Mouse (Mus musculus): ENCODE data around the gene Ptgr1. TPM values are rescaled to one million over a fixed set of nuclear protein-coding genes. Genes with fewer than 3 reads are reported as not detected.

The Ptgr1 gene
- polyA plus RNA-seq, 1 experiment = 20.6 TPM

DNA sequence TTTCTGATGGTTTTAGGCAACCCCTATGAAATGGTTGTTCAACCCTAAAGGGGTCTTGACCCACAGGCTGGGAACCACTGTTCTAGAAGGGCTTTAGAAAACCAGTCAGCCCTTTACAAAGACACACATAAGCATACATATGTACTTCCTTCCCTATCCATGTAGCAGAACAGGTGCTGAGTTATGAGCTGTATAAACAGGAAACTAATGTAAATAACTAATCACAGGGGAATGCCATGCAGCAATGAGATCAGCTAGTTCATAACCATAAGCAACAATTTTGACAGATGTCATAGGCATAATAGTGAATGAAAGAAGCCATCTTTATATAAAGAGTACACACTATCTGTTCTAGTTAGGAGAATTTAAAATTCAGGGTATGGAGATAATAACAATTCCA lies 45.3 kb downstream of the Ptgr1 start:
- TF ChIP-seq USF1 (IDR thresholded peaks at IDR 0.05; ENCODE audit: low read depth) = no peak
- no peak for TF ChIP-seq TCF3 (IDR thresholded peaks at IDR 0.05; ENCODE audit: insufficient read length, low read depth)
- no peak for TF ChIP-seq MYOD1 (IDR thresholded peaks at IDR 0.05; ENCODE audit: control insufficient read depth in 1 of 3, insufficient read length in 2 of 3, low read depth in 2 of 3)
- no peak for TF ChIP-seq MAX (IDR thresholded peaks at IDR 0.05; ENCODE audit: low read depth)
- no peak for TF ChIP-seq E2F4 (IDR thresholded peaks at IDR 0.05; ENCODE audit: insufficient read depth)
- no peak for TF ChIP-seq REST (IDR thresholded peaks at IDR 0.05; ENCODE audit: insufficient read depth, insufficient read length)
- no peak for TF ChIP-seq MYOG (IDR thresholded peaks at IDR 0.05; ENCODE audit: control insufficient read depth in 1 of 3, insufficient read depth in 1 of 3, insufficient read length in 2 of 3, low read depth in 2 of 3)
- no peak for TF ChIP-seq TCF12 (IDR thresholded peaks at IDR 0.05; ENCODE audit: insufficient read depth, poor library complexity, severe bottlenecking)
- TF ChIP-seq SRF (IDR thresholded peaks at IDR 0.05; ENCODE audit: control insufficient read depth, insufficient read length, low read depth) = no peak
- no peak for TF ChIP-seq CEBPB (IDR thresholded peaks at IDR 0.05; ENCODE audit: insufficient read depth, poor library complexity, severe bottlenecking)
- no peak for TF ChIP-seq POLR2A (IDR thresholded peaks at IDR 0.05; ENCODE audit: insufficient read length, low read depth)
- no peak for TF ChIP-seq POLR2AphosphoS2 (IDR thresholded peaks at IDR 0.05; ENCODE audit: insufficient read length, low read depth)
- no peak overlapping the region for H3K4me2 ChIP-seq (ENCODE audit: low read depth)
- no peak overlapping the region for H3K4me3 ChIP-seq

DNA sequence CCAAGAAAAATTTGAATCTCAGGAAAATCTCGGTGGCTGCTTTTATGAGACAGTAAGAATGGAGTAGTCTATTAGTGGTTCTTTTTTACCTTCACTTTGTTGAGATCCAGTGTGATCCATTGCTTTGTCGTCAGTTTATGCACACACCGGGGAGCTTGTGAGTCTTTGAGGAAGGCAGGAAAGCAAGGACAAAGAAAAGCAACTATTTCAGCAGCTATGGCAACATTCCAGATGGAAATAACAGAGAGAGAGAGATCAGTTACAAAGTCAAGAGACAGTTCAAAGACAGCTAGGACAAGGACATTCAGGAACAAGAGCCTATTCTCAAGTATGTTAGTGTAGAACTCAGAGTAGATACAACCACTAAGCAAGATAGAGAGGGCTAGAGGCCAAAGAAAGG lies 51.1 kb downstream of the Ptgr1 start:
- no peak overlapping the region for H3K4me2 ChIP-seq (ENCODE audit: low read depth)
- no peaks in the 10 kb centered on the region for H3K27me3 ChIP-seq (ENCODE audit: control insufficient read depth, insufficient read depth, insufficient read length)

More for the DNA sequence above, 45.3 kb downstream of the Ptgr1 start:
- peaks cover 6% of the 10 kb centered on the region for H3K27me3 ChIP-seq (ENCODE audit: control insufficient read depth, insufficient read depth, insufficient read length)
- no peak overlapping the region for H3ac ChIP-seq (ENCODE audit: control insufficient read depth, insufficient read length)
- H3K36me3 ChIP-seq (ENCODE audit: control insufficient read depth, insufficient read depth) = no peaks in the 10 kb centered on the region
- no peaks in the 10 kb centered on the region for H3K79me2 ChIP-seq (ENCODE audit: control insufficient read depth, insufficient read depth)

DNA sequence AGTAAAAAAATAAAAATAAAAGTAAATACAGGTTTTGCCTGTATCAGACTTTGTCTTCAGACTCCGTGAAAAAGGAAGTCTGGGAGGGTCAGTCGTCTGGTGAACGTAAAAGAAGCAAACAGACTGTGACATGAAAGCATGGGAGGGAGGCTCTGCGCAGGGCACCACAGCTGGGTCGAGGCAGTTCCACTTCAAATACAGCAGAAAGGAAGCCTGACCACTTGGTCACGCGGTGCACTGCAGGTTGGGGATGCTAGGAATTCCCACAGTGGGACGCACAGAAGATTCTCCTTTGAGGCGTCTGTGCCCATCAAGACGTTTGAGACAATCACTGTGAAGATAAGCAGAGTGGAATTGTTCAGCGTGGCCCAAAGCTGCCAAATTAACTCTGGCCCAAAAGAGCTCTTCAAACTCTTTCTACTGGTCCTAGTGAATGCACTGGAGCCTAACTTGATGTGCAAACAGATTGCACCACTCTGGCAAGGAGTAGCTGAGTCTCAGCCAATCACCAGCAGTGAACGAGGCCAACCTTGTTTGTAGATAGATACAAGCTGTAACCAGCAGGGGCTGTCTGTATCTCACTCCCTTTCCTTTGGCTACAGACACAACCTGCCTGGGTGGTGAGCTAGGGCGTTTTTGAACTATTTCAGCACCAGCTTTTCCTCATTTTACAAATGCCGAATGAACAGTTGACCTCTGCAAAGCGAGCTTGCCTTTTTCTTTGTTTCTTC lies 52.0 kb downstream of the Ptgr1 start:
- Histone ChIP-seq H3ac (ENCODE audit: control insufficient read depth, insufficient read length) (no peak overlapping the region), H3K4me3 (no peak overlapping the region), H3K4me2 (ENCODE audit: low read depth) (no peak overlapping the region), H3K36me3 (ENCODE audit: control insufficient read depth, insufficient read depth) (no peaks in the 10 kb centered on the region), H3K79me2 (ENCODE audit: control insufficient read depth, insufficient read depth) (no peaks in the 10 kb centered on the region), H3K27me3 (ENCODE audit: control insufficient read depth, insufficient read depth, insufficient read length) (no peaks in the 10 kb centered on the region)
- TF ChIP-seq USF1 (IDR thresholded peaks at IDR 0.05; ENCODE audit: low read depth) (no peak), POLR2AphosphoS2 (IDR thresholded peaks at IDR 0.05; ENCODE audit: insufficient read length, low read depth) (no peak), REST (IDR thresholded peaks at IDR 0.05; ENCODE audit: insufficient read depth, insufficient read length) (no peak), MAX (IDR thresholded peaks at IDR 0.05; ENCODE audit: low read depth) (no peak), TCF3 (IDR thresholded peaks at IDR 0.05; ENCODE audit: insufficient read length, low read depth) (no peak), MYOG (IDR thresholded peaks at IDR 0.05; ENCODE audit: control insufficient read depth in 1 of 3, insufficient read depth in 1 of 3, insufficient read length in 2 of 3, low read depth in 2 of 3) (no peak), E2F4 (IDR thresholded peaks at IDR 0.05; ENCODE audit: insufficient read depth) (no peak), TCF12 (IDR thresholded peaks at IDR 0.05; ENCODE audit: insufficient read depth, poor library complexity, severe bottlenecking) (no peak), MYOD1 (IDR thresholded peaks at IDR 0.05; ENCODE audit: control insufficient read depth in 1 of 3, insufficient read length in 2 of 3, low read depth in 2 of 3) (no peak), SRF (IDR thresholded peaks at IDR 0.05; ENCODE audit: control insufficient read depth, insufficient read length, low read depth) (no peak)

More for the DNA sequence above, 51.1 kb downstream of the Ptgr1 start:
- TF ChIP-seq MYOG (IDR thresholded peaks at IDR 0.05; ENCODE audit: control insufficient read depth in 1 of 3, insufficient read depth in 1 of 3, insufficient read length in 2 of 3, low read depth in 2 of 3) (no peak), SRF (IDR thresholded peaks at IDR 0.05; ENCODE audit: control insufficient read depth, insufficient read length, low read depth) (no peak), E2F4 (IDR thresholded peaks at IDR 0.05; ENCODE audit: insufficient read depth) (no peak), POLR2AphosphoS2 (IDR thresholded peaks at IDR 0.05; ENCODE audit: insufficient read length, low read depth) (no peak), REST (IDR thresholded peaks at IDR 0.05; ENCODE audit: insufficient read depth, insufficient read length) (no peak), USF1 (IDR thresholded peaks at IDR 0.05; ENCODE audit: low read depth) (no peak)
- Histone ChIP-seq H3K36me3 (ENCODE audit: control insufficient read depth, insufficient read depth) (no peaks in the 10 kb centered on the region), H3ac (ENCODE audit: control insufficient read depth, insufficient read length) (no peak overlapping the region), H3K4me3 (no peak overlapping the region), H3K79me2 (ENCODE audit: control insufficient read depth, insufficient read depth) (no peaks in the 10 kb centered on the region)

DNA sequence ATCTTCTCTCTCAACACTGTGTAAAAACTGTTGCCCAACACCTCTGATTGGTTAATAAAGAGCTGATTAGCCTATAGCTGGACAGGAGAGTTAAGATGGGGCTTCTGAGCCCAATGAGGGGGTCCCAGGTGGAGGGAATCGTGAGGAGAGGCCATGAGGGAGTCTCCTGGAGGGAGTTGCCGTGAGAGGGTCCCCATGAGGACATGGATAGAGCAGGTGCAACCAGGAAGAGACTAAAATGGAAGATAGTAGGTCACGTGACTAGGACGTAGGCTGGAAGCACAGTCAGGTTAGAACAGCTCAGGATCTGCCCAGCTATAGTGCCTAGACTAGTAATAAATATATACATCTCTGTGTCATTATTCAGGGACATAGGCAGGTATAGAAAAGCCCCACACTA lies 52.6 kb downstream of the Ptgr1 start:
- Histone ChIP-seq H3K79me2 (ENCODE audit: control insufficient read depth, insufficient read depth) (no peaks in the 10 kb centered on the region), H3K4me2 (ENCODE audit: low read depth) (no peak overlapping the region), H3K27me3 (ENCODE audit: control insufficient read depth, insufficient read depth, insufficient read length) (no peaks in the 10 kb centered on the region), H3K36me3 (ENCODE audit: control insufficient read depth, insufficient read depth) (no peaks in the 10 kb centered on the region), H3ac (ENCODE audit: control insufficient read depth, insufficient read length) (no peak overlapping the region), H3K4me3 (no peak overlapping the region)
- TF ChIP-seq TCF12 (IDR thresholded peaks at IDR 0.05; ENCODE audit: insufficient read depth, poor library complexity, severe bottlenecking) (no peak), CEBPB (IDR thresholded peaks at IDR 0.05; ENCODE audit: insufficient read depth, poor library complexity, severe bottlenecking) (no peak), MAX (IDR thresholded peaks at IDR 0.05; ENCODE audit: low read depth) (no peak), REST (IDR thresholded peaks at IDR 0.05; ENCODE audit: insufficient read depth, insufficient read length) (no peak), TCF3 (IDR thresholded peaks at IDR 0.05; ENCODE audit: insufficient read length, low read depth) (no peak), MYOD1 (IDR thresholded peaks at IDR 0.05; ENCODE audit: control insufficient read depth in 1 of 3, insufficient read length in 2 of 3, low read depth in 2 of 3) (no peak), E2F4 (IDR thresholded peaks at IDR 0.05; ENCODE audit: insufficient read depth) (no peak), POLR2AphosphoS2 (IDR thresholded peaks at IDR 0.05; ENCODE audit: insufficient read length, low read depth) (no peak), SRF (IDR thresholded peaks at IDR 0.05; ENCODE audit: control insufficient read depth, insufficient read length, low read depth) (no peak), POLR2A (IDR thresholded peaks at IDR 0.05; ENCODE audit: insufficient read length, low read depth) (no peak), MYOG (IDR thresholded peaks at IDR 0.05; ENCODE audit: control insufficient read depth in 1 of 3, insufficient read depth in 1 of 3, insufficient read length in 2 of 3, low read depth in 2 of 3) (no peak), USF1 (IDR thresholded peaks at IDR 0.05; ENCODE audit: low read depth) (no peak)

Data from myocyte (in vitro differentiated cells).